Mouse (Mus musculus) mammary gland, adult 2 months (tissue): ENCODE results near the gene Manba. TPM values are rescaled to one million over a fixed set of nuclear protein-coding genes. Genes with fewer than 3 reads are reported as not detected.

Experiments used
- polyA plus RNA-seq: library from polyadenylated mRNA; depleted of rRNA; stranded (reverse); fragments of >200 nt; gene quantifications from 2 replicates; pipeline ENCODE4 v1.2.3, GENCODE M21; 2012; ENCODE audit warnings: low replicate concordance; rRNA removed

Gene Manba
- polyA plus RNA-seq: 4.8 and 5.7 TPM in 2 replicates

DNA sequence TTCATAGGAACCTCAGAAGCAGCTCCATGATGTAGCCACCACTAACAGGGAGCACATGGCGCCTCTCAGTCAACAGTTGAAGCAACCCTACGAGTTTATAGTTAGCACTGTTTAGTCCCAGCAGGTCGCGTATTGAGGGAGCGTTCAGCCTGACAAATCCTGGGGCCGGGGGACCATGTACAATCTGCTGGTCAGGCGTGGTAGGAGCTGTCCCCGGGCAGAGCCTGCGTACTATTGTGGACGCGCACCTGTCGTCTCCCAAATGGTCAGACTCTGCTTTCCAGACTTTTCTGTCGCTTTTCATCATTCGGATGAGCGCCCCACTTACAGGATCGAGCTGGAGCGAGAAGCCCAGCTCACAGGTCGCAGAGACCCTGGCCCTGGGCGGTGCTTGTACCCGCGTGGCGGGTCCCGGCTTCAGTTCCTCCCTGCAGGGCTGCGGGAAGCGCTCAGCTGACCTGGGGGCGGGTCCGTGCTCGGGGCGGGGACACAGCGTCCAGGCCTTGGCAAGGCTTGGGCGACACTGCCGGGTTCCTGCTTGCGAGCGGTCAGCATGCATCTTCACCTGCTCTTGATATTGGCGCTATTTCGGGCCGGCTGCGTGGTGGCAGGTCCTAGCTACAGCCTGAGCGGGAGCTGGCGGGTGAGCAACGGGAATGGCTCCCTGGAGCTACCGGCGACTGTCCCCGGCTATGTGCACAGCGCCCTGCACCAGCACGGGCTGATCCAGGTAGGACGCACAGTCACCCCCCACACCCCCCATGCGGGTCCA, at the start of gene Manba:
Gene Manba, plus strand, starts transcription at position 484 of the 772 bp plus-strand sequence.

DNA sequence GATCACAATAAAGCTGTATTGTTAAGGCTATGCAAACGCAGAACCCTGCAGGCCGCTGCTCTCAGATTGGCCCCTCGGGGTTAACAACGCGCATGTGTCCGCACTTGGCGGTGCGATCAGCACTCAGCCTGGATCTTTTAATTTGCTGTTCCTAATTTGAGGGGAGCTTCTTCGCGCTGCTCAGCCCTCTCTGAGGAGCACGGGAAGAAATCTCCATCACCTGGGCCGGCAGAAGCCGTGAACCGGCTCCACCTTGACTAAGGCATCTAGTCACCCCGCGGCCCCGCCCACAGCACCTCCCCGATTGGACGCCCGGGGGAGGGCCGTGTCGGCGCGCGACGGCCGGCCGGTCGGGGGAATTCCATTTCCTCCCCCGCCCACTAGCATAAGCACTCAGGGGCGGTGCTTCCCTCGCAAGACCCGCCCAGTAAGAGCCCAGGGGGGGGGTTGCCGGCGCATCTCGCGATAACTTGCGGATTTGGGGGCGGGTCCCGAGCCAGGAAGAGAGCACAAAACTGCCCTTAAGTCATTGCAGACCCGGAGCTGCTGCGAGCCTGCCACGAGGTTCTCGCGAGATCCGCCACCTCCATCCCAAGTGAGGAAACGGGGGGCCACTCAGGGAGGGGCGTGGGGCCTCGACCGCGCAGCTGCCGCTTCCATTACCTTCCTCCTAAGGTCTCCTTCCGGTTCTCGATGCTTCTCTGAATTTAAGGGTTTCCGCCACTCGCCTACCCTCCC, 47.5 kb upstream of the Manba start, which contains the start of gene Ube2d3:
Gene Ube2d3, plus strand, starts transcription at position 392 of the 738 bp plus-strand sequence.

Other genes with a start within 250 kb of the Manba start
- gene Bdh2, start 204.4 kb upstream of the Manba start, polyA plus RNA-seq: 1.1 and 3.7 TPM in 2 replicates
- 0.20 and 0.59 TPM in 2 replicates for gene Slc9b2, start 177.9 kb upstream of the Manba start, polyA plus RNA-seq
- gene Slc9b1, start 137.6 kb upstream of the Manba start, polyA plus RNA-seq: 0.07 TPM in 1 of 2 replicates, not detected in the other
- gene Cisd2, start 61.7 kb upstream of the Manba start, polyA plus RNA-seq: 14.3 and 27.6 TPM in 2 replicates
- 272 and 312 TPM in 2 replicates for gene Ube2d3, start 47.5 kb upstream of the Manba start, polyA plus RNA-seq
- 87.2 and 128 TPM in 2 replicates for gene Nfkb1, start 205.9 kb downstream of the Manba start, polyA plus RNA-seq